Mouse (Mus musculus): Measurements from ENCODE around the gene Rab27a. TPM values are rescaled to one million over a fixed set of nuclear protein-coding genes. Genes with fewer than 3 reads are reported as not detected.
"Not testable (repeated sequence)": the region's sequence is repeated elsewhere in the genome, so short reads cannot be mapped to it uniquely, and the experiment has no call there.

The Rab27a gene
- polyA plus RNA-seq, 1 experiment from 2014 or later, result 3.6 TPM

- Histone ChIP-seq H3K27me3 (ENCODE audit: control insufficient read depth, insufficient read depth, low read depth, low read length) (no peaks in the 10 kb centered on the region; the same call in 1 of the 2 replicates), H3K4me1 (ENCODE audit: control insufficient read depth, insufficient read depth, low read length) (peaks cover 12% of the 10 kb centered on the region), H3K9me3 (replicated peaks; ENCODE audit: control insufficient read depth, low read length, poor library complexity, severe bottlenecking) (no peaks in the 10 kb centered on the region), H3K4me3 (ENCODE audit: low read depth, low read length) (peak within 1 kb of the TSS; percentile 94), H3K27ac (ENCODE audit: low read length) (peak within 1 kb of the TSS; percentile 68), H3K4me2 (ENCODE audit: low read length) (peak within 1 kb of the TSS; percentile 88), H3K36me3 (ENCODE audit: control insufficient read depth, insufficient read depth, low read length) (peaks cover 8% of the 10 kb centered on the region; the same call in 1 of the 2 replicates), H3K9ac (ENCODE audit: low read depth, low read length) (peak within 1 kb of the TSS; percentile 77)
- ATAC-seq, result peak; percentile 98
- under 1% methylated on average over 64 of the region's 64 CpGs for WGBS
Measured at GRCm38 (mm10) chr9:73112919-73113906, 68.6 kb downstream of the Rab27a start, which contains the start of gene Rsl24d1. TSS of gene Rsl24d1 (plus strand) at chr9:73113426.

- not testable (repeated sequence) for H3K9me3 ChIP-seq (replicated peaks; ENCODE audit: control insufficient read depth, low read length, poor library complexity, severe bottlenecking); H3K27ac ChIP-seq (ENCODE audit: low read length); H3K4me2 ChIP-seq (ENCODE audit: low read length); H3K4me3 ChIP-seq (ENCODE audit: low read depth, low read length); H3K27me3 ChIP-seq (ENCODE audit: control insufficient read depth, insufficient read depth, low read depth, low read length); ATAC-seq; H3K9ac ChIP-seq (ENCODE audit: low read depth, low read length)
- peaks cover 12% of the 10 kb centered on the region for H3K4me1 ChIP-seq (ENCODE audit: control insufficient read depth, insufficient read depth, low read length)
- peaks cover 22% of the 10 kb centered on the region for H3K36me3 ChIP-seq (ENCODE audit: control insufficient read depth, insufficient read depth, low read length)
- WGBS, result 91% methylated on average over 5 of the region's 6 CpGs
Measured at GRCm38 (mm10) chr9:73116704-73117103, 72.0 kb downstream of the Rab27a start.

- Histone ChIP-seq H3K9me3 (replicated peaks; ENCODE audit: control insufficient read depth, low read length, poor library complexity, severe bottlenecking) (no peaks in the 10 kb centered on the region), H3K9ac (ENCODE audit: low read depth, low read length) (no peak overlapping the region), H3K4me3 (ENCODE audit: low read depth, low read length) (no peak overlapping the region), H3K4me1 (ENCODE audit: control insufficient read depth, insufficient read depth, low read length) (peaks cover 12% of the 10 kb centered on the region), H3K4me2 (ENCODE audit: low read length) (no peak overlapping the region), H3K27ac (ENCODE audit: low read length) (no peak overlapping the region), H3K27me3 (ENCODE audit: control insufficient read depth, insufficient read depth, low read depth, low read length) (no peaks in the 10 kb centered on the region), H3K36me3 (ENCODE audit: control insufficient read depth, insufficient read depth, low read length) (peaks cover 22% of the 10 kb centered on the region)
- 92% methylated on average over 4 of the region's 4 CpGs for WGBS
- no peak for ATAC-seq
Measured at GRCm38 (mm10) chr9:73118012-73118411, 73.4 kb downstream of the Rab27a start.

- 75% methylated on average over 8 of the region's 8 CpGs for WGBS
- H3K27ac ChIP-seq (ENCODE audit: low read length), result no peak overlapping the region
Measured at GRCm38 (mm10) chr9:73121735-73122134, 77.1 kb downstream of the Rab27a start.

GRCm38 (mm10) chr9:73125043-73125570 is 80.5 kb downstream of the Rab27a start:
- Histone ChIP-seq H3K9ac (ENCODE audit: low read depth, low read length) (no peak overlapping the region), H3K36me3 (ENCODE audit: control insufficient read depth, insufficient read depth, low read length) (peaks cover 33% of the 10 kb centered on the region), H3K4me1 (ENCODE audit: control insufficient read depth, insufficient read depth, low read length) (no peaks in the 10 kb centered on the region), H3K4me3 (ENCODE audit: low read depth, low read length) (no peak overlapping the region), H3K27me3 (ENCODE audit: control insufficient read depth, insufficient read depth, low read depth, low read length) (no peaks in the 10 kb centered on the region), H3K9me3 (replicated peaks; ENCODE audit: control insufficient read depth, low read length, poor library complexity, severe bottlenecking) (no peaks in the 10 kb centered on the region), H3K27ac (ENCODE audit: low read length) (no peak overlapping the region), H3K4me2 (ENCODE audit: low read length) (no peak overlapping the region)
- no peak for ATAC-seq
- 92% methylated on average over 8 of the region's 8 CpGs for WGBS

More at GRCm38 (mm10) chr9:73121735-73122134, 77.1 kb downstream of the Rab27a start:
- no peak overlapping the region for H3K9ac ChIP-seq (ENCODE audit: low read depth, low read length)
- H3K27me3 ChIP-seq (ENCODE audit: control insufficient read depth, insufficient read depth, low read depth, low read length), result no peaks in the 10 kb centered on the region
- 0 out of 2 replicates have a peak, but pooled peaks have one; percentile 42 for ATAC-seq
- H3K4me2 ChIP-seq (ENCODE audit: low read length), result no peak overlapping the region
- no peaks in the 10 kb centered on the region for H3K9me3 ChIP-seq (replicated peaks; ENCODE audit: control insufficient read depth, low read length, poor library complexity, severe bottlenecking)
- H3K4me1 ChIP-seq (ENCODE audit: control insufficient read depth, insufficient read depth, low read length), result no peaks in the 10 kb centered on the region
- no peak overlapping the region for H3K4me3 ChIP-seq (ENCODE audit: low read depth, low read length)
- H3K36me3 ChIP-seq (ENCODE audit: control insufficient read depth, insufficient read depth, low read length), result peaks cover 30% of the 10 kb centered on the region

- Histone ChIP-seq H3K4me2 (ENCODE audit: low read length) (no peak overlapping the region), H3K4me3 (ENCODE audit: low read depth, low read length) (no peak overlapping the region), H3K9ac (ENCODE audit: low read depth, low read length) (no peak overlapping the region), H3K9me3 (replicated peaks; ENCODE audit: control insufficient read depth, low read length, poor library complexity, severe bottlenecking) (no peaks in the 10 kb centered on the region), H3K27ac (ENCODE audit: low read length) (no peak overlapping the region), H3K36me3 (ENCODE audit: control insufficient read depth, insufficient read depth, low read length) (peaks cover 19% of the 10 kb centered on the region), H3K4me1 (ENCODE audit: control insufficient read depth, insufficient read depth, low read length) (no peaks in the 10 kb centered on the region), H3K27me3 (ENCODE audit: control insufficient read depth, insufficient read depth, low read depth, low read length) (no peaks in the 10 kb centered on the region)
- WGBS, result 89% methylated on average over 2 of the region's 2 CpGs
- ATAC-seq, result no peak
Measured at GRCm38 (mm10) chr9:73127457-73127856, 82.8 kb downstream of the Rab27a start.

- Histone ChIP-seq H3K9ac (ENCODE audit: low read depth, low read length) (no peak overlapping the region), H3K4me3 (ENCODE audit: low read depth, low read length) (no peak overlapping the region), H3K36me3 (ENCODE audit: control insufficient read depth, insufficient read depth, low read length) (peaks cover 12% of the 10 kb centered on the region), H3K27me3 (ENCODE audit: control insufficient read depth, insufficient read depth, low read depth, low read length) (no peaks in the 10 kb centered on the region), H3K4me2 (ENCODE audit: low read length) (no peak overlapping the region), H3K4me1 (ENCODE audit: control insufficient read depth, insufficient read depth, low read length) (no peaks in the 10 kb centered on the region), H3K27ac (ENCODE audit: low read length) (no peak overlapping the region), H3K9me3 (replicated peaks; ENCODE audit: control insufficient read depth, low read length, poor library complexity, severe bottlenecking) (no peaks in the 10 kb centered on the region)
- 43% methylated on average over 8 of the region's 8 CpGs for WGBS
- peak; percentile 71 for ATAC-seq
Measured at GRCm38 (mm10) chr9:73129875-73130274, 85.2 kb downstream of the Rab27a start.

GRCm38 (mm10) chr9:73130529-73130928 is 85.9 kb downstream of the Rab27a start:
- H3K36me3 ChIP-seq (ENCODE audit: control insufficient read depth, insufficient read depth, low read length), result peaks cover 12% of the 10 kb centered on the region
- peak overlapping the region; percentile 24; the same call in 1 of the 2 replicates for H3K27ac ChIP-seq (ENCODE audit: low read length)
- H3K4me2 ChIP-seq (ENCODE audit: low read length), result no peak overlapping the region
- no peak overlapping the region for H3K4me3 ChIP-seq (ENCODE audit: low read depth, low read length)
- H3K9ac ChIP-seq (ENCODE audit: low read depth, low read length), result no peak overlapping the region
- H3K4me1 ChIP-seq (ENCODE audit: control insufficient read depth, insufficient read depth, low read length), result no peaks in the 10 kb centered on the region
- WGBS, result 91% methylated on average over 4 of the region's 4 CpGs
- no peaks in the 10 kb centered on the region for H3K9me3 ChIP-seq (replicated peaks; ENCODE audit: control insufficient read depth, low read length, poor library complexity, severe bottlenecking)
- no peak for ATAC-seq
- no peaks in the 10 kb centered on the region for H3K27me3 ChIP-seq (ENCODE audit: control insufficient read depth, insufficient read depth, low read depth, low read length)

Data from midbrain, embryonic 16.5 days (tissue).